Mouse (Mus musculus) kidney, adult 2 months (tissue): ENCODE data around the gene Actn1.

Experiments
- CTCF ChIP-seq: fragments of 200-500 bp; conservative IDR thresholded peaks from 2 replicates; pipeline ENCODE4 v1.5.1; 2011; ENCODE audit warnings: low read depth, mild to moderate bottlenecking, control low read depth, low read length, moderate library complexity, mixed read lengths; ENCODE audit not compliant: insufficient read depth, insufficient read length
- POLR2A ChIP-seq: fragments of 200-500 bp; IDR thresholded peaks from one replicate; pipeline ENCODE4 v1.6.1; 2011; ENCODE audit warnings: low read depth, low read length, control low read depth

- TF ChIP-seq CTCF, result no peak
- TF ChIP-seq POLR2A, result no peak
Observed at GRCm38 (mm10) chr12:80258520-80259215, 1.5 kb downstream of the Actn1 start.
